Mouse (Mus musculus): ENCODE data around the gene Rpl27. TPM values are rescaled to one million over a fixed set of nuclear protein-coding genes. Genes with fewer than 3 reads are reported as not detected.

Rpl27 gene
- polyA plus RNA-seq, 1 experiment, result 2,812 TPM

DNA sequence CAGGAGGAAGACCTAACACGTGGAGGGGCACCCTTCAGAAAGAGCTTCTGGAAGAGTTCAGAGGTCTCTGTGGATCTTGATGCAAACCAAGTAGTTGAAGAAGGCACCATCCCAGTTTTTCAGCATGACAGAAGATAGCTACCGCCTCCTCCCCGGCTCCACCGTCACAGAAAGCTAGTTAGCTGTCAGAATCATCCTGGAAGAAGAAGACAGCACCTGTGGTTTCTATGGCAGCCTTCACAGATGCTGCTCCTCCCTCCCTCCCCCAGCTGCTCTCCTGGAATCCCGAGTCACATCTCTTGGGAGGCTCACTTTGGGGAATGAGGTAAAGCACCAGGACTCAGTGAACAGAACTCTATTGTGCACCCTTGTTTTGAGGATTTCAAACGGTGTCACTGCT is 23.1 kb upstream of the Rpl27 start:
- H3K36me3 ChIP-seq (ENCODE audit: control insufficient read depth, insufficient read depth), result peaks cover 3% of the 10 kb centered on the region

DNA sequence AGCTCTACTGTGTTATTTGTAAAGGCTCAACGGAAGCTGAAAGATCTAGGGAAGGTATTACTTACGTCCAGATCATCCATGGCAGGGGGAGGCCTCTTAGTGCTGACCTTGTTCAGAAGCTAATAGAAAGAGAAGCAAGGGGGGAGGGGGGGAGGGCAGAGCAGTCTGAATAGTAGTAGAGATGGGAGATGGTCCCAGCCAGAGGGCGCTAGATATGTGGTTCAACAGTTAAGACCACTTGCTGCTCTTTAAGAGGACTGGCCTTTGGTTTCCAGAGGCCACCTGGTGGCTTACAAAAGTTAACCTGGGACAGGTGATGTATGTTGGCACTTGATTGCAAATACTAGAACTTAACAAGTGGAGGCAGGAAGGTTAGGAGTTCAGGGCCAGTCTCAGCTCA is 22.5 kb upstream of the Rpl27 start:
- Histone ChIP-seq H3K79me2 (ENCODE audit: control insufficient read depth, insufficient read depth) (peaks cover 14% of the 10 kb centered on the region), H3K4me3 (ENCODE audit: insufficient read depth, poor library complexity, severe bottlenecking) (no peak overlapping the region), H3ac (ENCODE audit: control insufficient read depth, insufficient read length, low read depth) (no peak overlapping the region), H3K27me3 (ENCODE audit: control insufficient read depth, insufficient read depth, insufficient read length) (no peaks in the 10 kb centered on the region), H3K79me3 (ENCODE audit: low read depth) (no peaks in the 10 kb centered on the region), H3K36me3 (ENCODE audit: control insufficient read depth, insufficient read depth) (no peaks in the 10 kb centered on the region)
- no peak for TF ChIP-seq USF1 (IDR thresholded peaks at IDR 0.05; ENCODE audit: low read depth)
- no peak for TF ChIP-seq MYOG (IDR thresholded peaks at IDR 0.05; ENCODE audit: control insufficient read depth, extremely low read depth, insufficient read length)
- no peak for TF ChIP-seq CEBPB (IDR thresholded peaks at IDR 0.05; ENCODE audit: low read depth)
- no peak for TF ChIP-seq CTCF (IDR thresholded peaks at IDR 0.05; ENCODE audit: control insufficient read depth, insufficient read depth, insufficient read length)
- no peak for TF ChIP-seq MAX (IDR thresholded peaks at IDR 0.05)
- TF ChIP-seq MYOD1 (IDR thresholded peaks at IDR 0.05; ENCODE audit: control insufficient read depth, insufficient read length, low read depth), result no peak
- no peak for TF ChIP-seq FOSL1 (IDR thresholded peaks at IDR 0.05; ENCODE audit: insufficient read depth, low read length, poor library complexity, severe bottlenecking)

More for the DNA sequence above, 23.1 kb upstream of the Rpl27 start:
- H3ac ChIP-seq (ENCODE audit: control insufficient read depth, insufficient read length, low read depth), result no peak overlapping the region
- no peak overlapping the region for H3K4me3 ChIP-seq (ENCODE audit: insufficient read depth, poor library complexity, severe bottlenecking)
- peaks cover 14% of the 10 kb centered on the region for H3K79me2 ChIP-seq (ENCODE audit: control insufficient read depth, insufficient read depth)
- TF ChIP-seq CTCF (IDR thresholded peaks at IDR 0.05; ENCODE audit: control insufficient read depth, insufficient read depth, insufficient read length) (no peak), USF1 (IDR thresholded peaks at IDR 0.05; ENCODE audit: low read depth) (no peak), FOSL1 (IDR thresholded peaks at IDR 0.05; ENCODE audit: insufficient read depth, low read length, poor library complexity, severe bottlenecking) (no peak), MYOG (IDR thresholded peaks at IDR 0.05; ENCODE audit: control insufficient read depth, extremely low read depth, insufficient read length) (no peak), CEBPB (IDR thresholded peaks at IDR 0.05; ENCODE audit: low read depth) (no peak), MAX (IDR thresholded peaks at IDR 0.05) (no peak), MYOD1 (IDR thresholded peaks at IDR 0.05; ENCODE audit: control insufficient read depth, insufficient read length, low read depth) (no peak)
- no peaks in the 10 kb centered on the region for H3K79me3 ChIP-seq (ENCODE audit: low read depth)
- no peaks in the 10 kb centered on the region for H3K27me3 ChIP-seq (ENCODE audit: control insufficient read depth, insufficient read depth, insufficient read length)

DNA sequence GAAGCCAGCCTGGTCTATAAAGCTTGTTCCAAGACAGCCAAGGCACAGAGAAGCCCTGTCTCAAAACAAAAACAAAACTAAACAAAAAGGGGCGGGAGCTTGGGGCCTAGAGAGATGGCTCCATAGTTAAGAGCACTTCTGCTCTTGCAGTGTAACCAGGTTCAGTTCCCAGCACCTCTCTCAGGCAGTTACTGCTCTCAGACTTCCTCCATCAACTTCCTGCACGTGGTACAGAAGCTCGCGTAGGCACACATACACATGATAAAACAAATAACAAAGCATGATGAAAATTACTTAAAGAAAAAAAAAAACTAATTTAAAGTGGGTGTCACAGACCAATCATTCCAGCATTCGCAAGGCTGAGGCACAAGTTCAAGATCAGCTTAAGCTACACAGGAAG is 21.9 kb upstream of the Rpl27 start:
- TF ChIP-seq CEBPB (IDR thresholded peaks at IDR 0.05; ENCODE audit: low read depth) (no peak), USF1 (IDR thresholded peaks at IDR 0.05; ENCODE audit: low read depth) (no peak), FOSL1 (IDR thresholded peaks at IDR 0.05; ENCODE audit: insufficient read depth, low read length, poor library complexity, severe bottlenecking) (no peak), CTCF (IDR thresholded peaks at IDR 0.05; ENCODE audit: control insufficient read depth, insufficient read depth, insufficient read length) (no peak), MAX (IDR thresholded peaks at IDR 0.05) (no peak), MYOG (IDR thresholded peaks at IDR 0.05; ENCODE audit: control insufficient read depth, extremely low read depth, insufficient read length) (no peak), MYOD1 (IDR thresholded peaks at IDR 0.05; ENCODE audit: control insufficient read depth, insufficient read length, low read depth) (no peak)
- Histone ChIP-seq H3K27me3 (ENCODE audit: control insufficient read depth, insufficient read depth, insufficient read length) (no peaks in the 10 kb centered on the region), H3K4me3 (ENCODE audit: insufficient read depth, poor library complexity, severe bottlenecking) (no peak overlapping the region), H3ac (ENCODE audit: control insufficient read depth, insufficient read length, low read depth) (no peak overlapping the region), H3K79me3 (ENCODE audit: low read depth) (no peaks in the 10 kb centered on the region), H3K79me2 (ENCODE audit: control insufficient read depth, insufficient read depth) (peaks cover 16% of the 10 kb centered on the region), H3K36me3 (ENCODE audit: control insufficient read depth, insufficient read depth) (no peaks in the 10 kb centered on the region)

DNA sequence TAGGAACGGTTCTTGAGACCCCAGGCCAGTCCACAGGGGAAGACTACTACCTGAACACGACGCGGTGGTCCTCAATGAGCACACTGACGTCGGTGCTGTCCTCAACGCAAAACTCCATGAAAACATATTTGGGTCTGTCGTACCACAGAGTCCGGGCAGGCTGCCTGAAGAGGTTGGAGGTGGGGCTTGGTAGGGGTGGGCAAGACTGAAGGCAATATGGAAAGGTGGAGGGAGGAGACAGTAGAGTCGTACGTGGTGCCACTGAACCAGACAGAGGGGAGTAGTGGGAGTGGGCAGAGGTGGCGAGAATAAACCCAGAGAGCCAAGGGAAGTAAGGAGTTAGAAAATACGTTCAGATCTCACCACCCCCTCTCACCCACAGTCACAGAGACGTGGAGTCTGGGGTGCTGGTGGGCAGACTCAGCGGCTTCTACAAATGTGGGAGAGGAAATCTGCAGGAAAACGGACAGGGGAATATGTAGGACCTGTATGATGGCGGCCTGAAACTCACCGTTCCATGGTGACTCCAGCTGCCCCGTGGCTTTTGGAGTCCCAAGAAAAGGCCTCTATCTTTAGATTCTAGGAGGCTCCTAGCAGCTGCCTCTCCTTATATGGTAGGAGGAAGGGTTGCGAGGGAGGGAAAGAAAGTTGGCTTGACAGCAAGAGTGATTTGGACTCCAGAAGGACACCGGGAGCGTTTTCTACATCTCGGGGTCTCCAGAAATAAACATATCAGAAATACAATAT is 17.8 kb upstream of the Rpl27 start, which contains the start of gene Gm27029:
Gm27029 (minus strand) TSS at position 692 of the 747 bp plus-strand sequence.
- H3K79me3 ChIP-seq (ENCODE audit: low read depth), result peaks cover 16% of the 10 kb centered on the region
- H3K4me3 ChIP-seq (ENCODE audit: insufficient read depth, poor library complexity, severe bottlenecking), result peak within 1 kb of the TSS; percentile 99
- no peak for TF ChIP-seq MYOG (IDR thresholded peaks at IDR 0.05; ENCODE audit: control insufficient read depth, extremely low read depth, insufficient read length)
- TF ChIP-seq MAX (IDR thresholded peaks at IDR 0.05), result no peak
- no peak for TF ChIP-seq CTCF (IDR thresholded peaks at IDR 0.05; ENCODE audit: control insufficient read depth, insufficient read depth, insufficient read length)
- no peak for TF ChIP-seq USF1 (IDR thresholded peaks at IDR 0.05; ENCODE audit: low read depth)
- no peak for TF ChIP-seq FOSL1 (IDR thresholded peaks at IDR 0.05; ENCODE audit: insufficient read depth, low read length, poor library complexity, severe bottlenecking)
- no peak for TF ChIP-seq CEBPB (IDR thresholded peaks at IDR 0.05; ENCODE audit: low read depth)
- no peak for TF ChIP-seq MYOD1 (IDR thresholded peaks at IDR 0.05; ENCODE audit: control insufficient read depth, insufficient read length, low read depth)
- H3ac ChIP-seq (ENCODE audit: control insufficient read depth, insufficient read length, low read depth), result peak within 1 kb of the TSS; percentile 75
- no peaks in the 10 kb centered on the region for H3K27me3 ChIP-seq (ENCODE audit: control insufficient read depth, insufficient read depth, insufficient read length)
- peaks cover 4% of the 10 kb centered on the region for H3K36me3 ChIP-seq (ENCODE audit: control insufficient read depth, insufficient read depth)
- peaks cover 40% of the 10 kb centered on the region for H3K79me2 ChIP-seq (ENCODE audit: control insufficient read depth, insufficient read depth)

DNA sequence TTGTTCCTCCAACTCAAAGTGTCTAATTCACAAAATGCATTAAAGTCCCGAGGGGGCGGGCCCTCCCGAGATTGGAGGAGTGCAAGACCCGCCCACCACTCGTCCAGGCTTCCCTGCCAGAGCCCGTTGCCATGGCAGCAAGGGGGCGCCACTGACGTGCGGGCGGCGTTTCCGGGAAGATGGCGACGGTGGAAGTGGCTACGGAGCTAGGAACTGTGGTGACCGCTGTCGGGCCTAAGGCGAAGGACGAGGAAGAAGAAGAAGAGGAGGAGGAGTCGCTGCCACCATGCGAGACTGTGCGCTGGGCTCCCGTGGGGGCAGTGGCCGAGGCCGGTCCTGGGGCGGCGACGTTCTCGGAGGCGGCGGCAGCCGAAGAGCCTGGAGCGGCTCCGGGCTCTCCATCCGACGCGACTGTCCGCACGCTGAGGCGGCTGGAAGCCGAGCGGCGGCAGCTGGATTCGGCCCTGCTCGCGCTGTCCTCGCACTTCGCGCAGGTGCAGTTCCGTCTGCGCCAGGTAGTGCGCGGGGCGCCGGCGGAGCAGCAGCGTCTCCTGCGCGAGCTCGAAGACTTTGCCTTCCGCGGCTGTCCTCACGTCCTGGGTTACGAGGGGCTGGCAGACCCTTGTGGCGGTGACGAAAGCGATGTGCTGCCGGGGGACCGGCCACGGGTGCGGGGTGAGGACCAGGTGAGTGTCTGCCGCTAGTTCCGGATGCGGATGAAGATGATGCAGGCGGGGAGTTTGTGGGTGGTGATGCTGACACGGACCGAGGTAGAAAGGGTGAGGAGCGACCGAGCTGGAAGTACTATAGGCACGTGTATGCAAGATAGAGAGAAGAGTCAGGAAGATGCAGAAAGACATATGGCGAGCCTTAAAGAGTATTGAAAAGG is 16.9 kb upstream of the Rpl27 start, which contains the start of the genes Rundc1 and Ptges3l:
Rundc1 (plus strand) TSS at position 161 of the 889 bp plus-strand sequence.
Ptges3l (minus strand) TSS at position 409 of the 889 bp plus-strand sequence.
- Histone ChIP-seq H3K36me3 (ENCODE audit: control insufficient read depth, insufficient read depth) (peaks cover 13% of the 10 kb centered on the region), H3K27me3 (ENCODE audit: control insufficient read depth, insufficient read depth, insufficient read length) (no peaks in the 10 kb centered on the region), H3K4me3 (ENCODE audit: insufficient read depth, poor library complexity, severe bottlenecking) (peak within 1 kb of the TSS; percentile 99), H3K79me3 (ENCODE audit: low read depth) (peaks cover 16% of the 10 kb centered on the region), H3ac (ENCODE audit: control insufficient read depth, insufficient read length, low read depth) (peak within 1 kb of the TSS; percentile 75), H3K79me2 (ENCODE audit: control insufficient read depth, insufficient read depth) (peaks cover 40% of the 10 kb centered on the region)
- no peak for TF ChIP-seq MYOD1 (IDR thresholded peaks at IDR 0.05; ENCODE audit: control insufficient read depth, insufficient read length, low read depth)
- TF ChIP-seq USF1 (IDR thresholded peaks at IDR 0.05; ENCODE audit: low read depth), result no peak
- peak; percentile 5 for TF ChIP-seq MAX (IDR thresholded peaks at IDR 0.05)
- TF ChIP-seq CEBPB (IDR thresholded peaks at IDR 0.05; ENCODE audit: low read depth), result no peak
- TF ChIP-seq MYOG (IDR thresholded peaks at IDR 0.05; ENCODE audit: control insufficient read depth, extremely low read depth, insufficient read length), result no peak
- no peak for TF ChIP-seq FOSL1 (IDR thresholded peaks at IDR 0.05; ENCODE audit: insufficient read depth, low read length, poor library complexity, severe bottlenecking)
- peak; percentile 17 for TF ChIP-seq CTCF (IDR thresholded peaks at IDR 0.05; ENCODE audit: control insufficient read depth, insufficient read depth, insufficient read length)

All from C2C12 (cell line).